Mouse (Mus musculus): Measurements from ENCODE around the gene Olfr211.
"Not testable (repeated sequence)": the region's sequence is repeated elsewhere in the genome, so short reads cannot be mapped to it uniquely, and the experiment has no call there.

Olfr211 gene

GRCm38 (mm10) chr6:116488791-116489190 lies at the start of gene Olfr211:
Gene Olfr211, plus strand, starts transcription at chr6:116489091.
- no peak for DNase-seq (ENCODE audit: low spot score in 2 of 2)

DNA sequence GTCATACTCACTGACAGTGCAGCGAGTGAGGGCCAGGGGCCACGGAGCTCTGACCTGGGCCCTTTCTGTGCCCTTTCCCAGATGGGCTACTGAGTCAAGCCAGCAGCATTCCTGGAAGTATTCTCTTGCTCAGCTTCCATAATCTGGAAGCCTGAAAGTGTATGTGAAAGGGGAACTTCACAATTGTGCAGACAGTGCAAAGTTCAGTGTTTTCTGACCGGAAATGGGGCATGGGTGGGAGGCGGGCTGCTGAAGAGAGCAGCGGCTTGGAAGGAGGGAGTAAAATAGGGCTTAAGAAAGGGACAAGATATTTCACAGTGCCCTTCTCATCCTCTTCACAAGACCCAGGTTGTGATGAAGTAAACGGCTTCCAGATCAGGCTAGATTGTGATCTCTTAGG lies 49.4 kb upstream of the Olfr211 start:
- DNase-seq (ENCODE audit: low spot score in 2 of 2): no peak

DNA sequence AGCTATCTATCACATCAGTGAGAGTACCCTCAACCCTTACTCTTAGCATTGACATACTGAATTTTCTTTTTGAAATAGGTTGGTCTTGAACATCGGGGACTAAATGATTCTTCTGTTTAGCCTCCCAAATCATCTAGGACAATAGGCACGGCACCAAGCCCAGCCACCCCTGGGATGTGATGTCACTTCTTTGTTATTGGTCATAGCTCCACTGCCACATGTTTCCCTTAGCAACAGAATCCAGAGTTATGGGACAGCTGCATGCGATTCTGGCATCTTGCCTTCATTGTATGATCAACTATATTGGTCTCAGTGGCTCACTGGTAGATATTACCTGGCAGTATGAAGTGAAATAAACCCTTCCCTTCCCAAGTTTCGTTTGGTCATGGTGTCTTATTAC lies 48.4 kb upstream of the Olfr211 start:
- DNase-seq (ENCODE audit: low spot score in 2 of 2): no peak

DNA sequence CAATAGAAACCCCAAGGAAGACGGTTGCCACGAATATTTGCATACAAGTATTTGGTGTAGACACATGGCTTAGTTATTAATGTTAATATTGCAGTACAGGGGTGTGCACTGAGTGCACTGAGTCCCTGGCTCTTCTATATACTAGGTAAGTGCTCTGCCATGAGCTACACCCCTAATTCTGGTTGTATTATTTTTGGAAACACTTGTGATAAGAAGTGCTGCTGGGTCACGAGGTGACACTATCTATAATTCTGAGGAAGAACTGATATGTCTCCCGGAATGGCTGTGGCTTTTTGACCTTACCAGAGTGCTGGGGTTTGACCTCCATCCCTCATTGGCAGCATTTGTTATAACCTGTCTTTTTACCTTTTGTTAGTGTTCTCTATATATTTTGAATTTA lies 48.0 kb upstream of the Olfr211 start:
- DNase-seq (ENCODE audit: low spot score in 2 of 2): no peak

DNA sequence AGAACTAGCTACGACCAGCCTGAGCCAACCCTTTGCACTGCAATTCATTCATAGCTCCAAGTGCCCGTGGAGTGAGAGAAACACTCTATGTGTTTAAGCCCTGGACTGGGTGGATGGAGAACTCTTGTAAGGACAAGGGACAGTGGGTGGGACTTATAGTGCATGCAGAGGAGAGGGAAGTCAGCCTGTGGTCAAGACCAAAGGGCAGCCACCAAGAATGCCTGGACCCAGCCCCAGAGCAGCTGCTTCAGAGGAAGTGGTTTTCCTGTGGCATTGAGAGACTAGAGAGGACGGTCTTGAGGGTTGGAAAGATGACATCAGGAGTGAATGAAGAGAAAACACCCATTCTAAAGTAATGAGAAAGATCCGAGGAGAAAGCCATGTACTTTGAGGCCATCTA lies 33.1 kb upstream of the Olfr211 start:
- peak in 1 of 2 experiments; percentile 25 for DNase-seq (ENCODE audit: low spot score in 2 of 2)

DNA sequence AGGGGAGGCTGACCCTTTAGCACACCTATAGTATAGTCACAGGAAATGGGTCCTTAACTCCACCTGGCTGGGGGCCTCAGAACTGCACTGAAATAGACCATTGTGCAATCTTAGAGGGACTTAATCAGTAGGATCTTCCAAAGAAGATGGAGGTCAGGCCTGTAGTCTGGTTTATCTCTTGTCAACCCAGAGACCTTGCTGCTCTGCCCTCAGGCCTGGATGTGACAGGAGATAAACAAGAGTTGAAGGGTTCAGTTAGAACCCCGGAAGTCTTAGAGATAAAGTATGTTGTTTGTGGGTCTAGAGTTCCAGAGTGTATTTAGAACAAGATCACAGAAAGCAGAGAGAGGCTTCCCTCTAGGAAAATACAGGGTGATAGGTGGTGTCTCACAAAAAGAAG lies 32.4 kb upstream of the Olfr211 start:
- no peak for DNase-seq (ENCODE audit: low spot score in 2 of 2)

- no peak for DNase-seq (ENCODE audit: low spot score in 2 of 2)
Measured at GRCm38 (mm10) chr6:116458728-116459127, 30.2 kb upstream of the Olfr211 start.

DNA sequence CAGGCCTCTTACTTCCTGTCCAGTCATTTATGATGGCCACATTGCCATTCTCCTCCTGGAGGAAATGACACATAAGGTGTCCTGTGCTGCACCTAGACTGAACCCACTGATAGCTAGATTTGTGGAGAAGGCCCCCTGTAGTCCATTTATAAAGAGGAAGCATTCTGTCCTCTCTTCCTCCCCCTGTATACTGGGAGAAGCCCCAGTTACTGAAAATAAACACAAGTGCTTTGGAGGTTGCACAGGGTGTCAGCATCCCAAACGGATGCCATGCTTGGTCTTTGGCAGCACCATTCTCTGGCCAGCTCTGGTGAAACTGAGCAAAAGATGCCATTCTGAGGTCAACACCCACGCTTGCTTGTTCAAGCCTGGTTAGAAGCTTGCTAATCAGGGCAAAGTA lies 29.7 kb upstream of the Olfr211 start:
- no peak for DNase-seq (ENCODE audit: low spot score in 2 of 2)

GRCm38 (mm10) chr6:116460544-116461283 lies 28.2 kb upstream of the Olfr211 start, which contains the start of gene Alox5:
Gene Alox5, minus strand, starts transcription at chr6:116461178.
- DNase-seq (ENCODE audit: low spot score in 2 of 2): peak; percentile 27 to 75

GRCm38 (mm10) chr6:116468081-116468480 lies 20.8 kb upstream of the Olfr211 start:
- no peak for DNase-seq (ENCODE audit: low spot score in 2 of 2)

DNA sequence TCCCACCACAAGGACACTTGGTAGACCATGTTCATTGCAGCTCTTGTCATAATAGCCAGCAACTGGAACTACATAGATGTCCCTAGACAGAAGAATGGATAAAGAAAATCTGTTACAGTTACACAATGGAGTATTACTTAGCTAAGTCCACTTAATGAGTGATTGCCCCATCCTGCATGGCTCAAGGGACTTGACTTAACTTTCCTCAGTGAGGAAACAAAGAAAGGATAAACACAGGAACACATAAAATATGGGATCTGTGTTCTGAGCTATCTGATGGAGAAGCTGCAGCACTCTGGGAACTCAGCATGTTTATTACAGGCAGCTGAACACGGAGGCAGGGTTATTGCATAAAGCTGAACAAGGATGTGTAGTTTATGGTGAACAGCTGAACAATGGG lies 3.8 kb upstream of the Olfr211 start:
- no peak for DNase-seq (ENCODE audit: low spot score in 2 of 2)

DNA sequence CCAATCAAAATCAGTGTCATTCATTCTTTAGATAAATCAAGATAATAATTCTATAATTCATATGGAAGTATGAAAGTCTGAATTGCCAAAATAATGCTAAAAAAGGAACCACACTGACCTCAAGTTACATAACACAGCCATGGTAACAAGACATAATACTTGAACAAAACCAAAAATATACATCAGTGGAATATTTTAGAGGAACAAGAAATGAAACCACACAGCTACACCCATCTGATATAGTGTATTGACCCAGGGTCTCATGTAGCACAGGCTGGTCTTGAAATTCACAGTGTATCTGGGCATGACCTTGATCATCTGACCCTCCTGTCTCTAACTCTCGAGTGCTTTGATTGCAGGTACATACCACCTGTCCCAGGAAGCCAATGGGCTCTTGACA lies 2.1 kb upstream of the Olfr211 start:
- no peak for DNase-seq (ENCODE audit: low spot score in 2 of 2)

GRCm38 (mm10) chr6:116493742-116494141 lies 4.9 kb downstream of the Olfr211 start:
- DNase-seq (ENCODE audit: low spot score in 2 of 2): no peak

DNA sequence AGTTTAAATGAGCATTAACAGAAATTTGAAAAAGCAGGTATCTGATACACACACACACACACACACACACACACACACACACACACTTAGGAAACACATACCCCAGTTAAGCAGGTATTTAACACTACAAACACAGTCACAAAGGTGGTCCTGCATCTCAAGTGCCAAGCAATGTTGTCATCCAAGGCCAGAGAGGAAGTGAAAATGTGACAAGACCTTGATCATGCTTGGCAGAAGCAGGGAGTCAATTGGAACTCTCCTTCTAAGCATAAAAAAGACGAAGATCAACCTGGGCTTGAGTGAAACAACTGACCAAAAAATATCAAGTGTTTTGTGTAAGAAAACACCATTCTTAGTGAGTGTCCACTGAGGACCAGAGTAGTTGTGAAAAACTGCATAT lies 7.1 kb downstream of the Olfr211 start:
- no peak for DNase-seq (ENCODE audit: low spot score in 2 of 2)

GRCm38 (mm10) chr6:116506302-116507003 lies 17.6 kb downstream of the Olfr211 start, which contains the start of gene Olfr212:
Gene Olfr212, plus strand, starts transcription at chr6:116506516.
- DNase-seq (ENCODE audit: low spot score in 2 of 2): not testable (repeated sequence)

DNA sequence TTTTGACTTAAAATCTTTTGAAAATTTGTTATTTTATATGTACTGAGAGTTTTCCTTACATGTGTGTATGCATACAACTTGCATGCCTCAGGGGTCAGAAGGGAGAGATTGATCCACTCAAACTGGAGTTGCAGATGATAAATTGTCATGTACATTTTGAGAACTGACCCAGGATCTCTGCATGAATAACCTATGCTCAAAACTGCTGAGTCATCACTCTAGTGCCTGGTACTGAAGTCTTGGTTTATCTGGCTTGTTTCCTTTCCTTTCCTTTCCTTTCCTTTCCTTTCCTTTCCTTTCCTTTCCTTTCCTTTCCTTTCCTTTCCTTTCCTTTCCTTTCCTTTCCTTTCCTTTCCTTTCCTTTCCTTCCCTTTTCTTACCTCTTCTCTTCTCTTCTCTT lies 25.9 kb downstream of the Olfr211 start:
- DNase-seq (ENCODE audit: low spot score in 2 of 2): no peak

GRCm38 (mm10) chr6:116538156-116538555 lies 49.3 kb downstream of the Olfr211 start, which contains the start of gene Olfr213:
Gene Olfr213, plus strand, starts transcription at chr6:116538456.
- no peak for DNase-seq (ENCODE audit: low spot score in 2 of 2)

- no peak for DNase-seq (ENCODE audit: low spot score in 2 of 2)
Measured at GRCm38 (mm10) chr6:116542500-116542899, 53.6 kb downstream of the Olfr211 start.
